Mouse (Mus musculus) hindbrain, embryonic 15.5 days (tissue): ENCODE data around the gene Lyrm9. TPM values are rescaled to one million over a fixed set of nuclear protein-coding genes. Genes with fewer than 3 reads are reported as not detected.

Experiments used
- polyA plus RNA-seq: library from polyadenylated mRNA; unstranded; fragments of >200 nt; fragmentation: Nextera tagmentation; extraction: Ambion mirVana; gene quantifications from 2 replicates; pipeline ENCODE4 v1.2.1, GENCODE M21; 2015

The Lyrm9 gene
- polyA plus RNA-seq, 1 experiment from 2014 or later = 39.2 TPM

Other genes starting within 250 kb of the Lyrm9 start
- gene Nlk, start 129.2 kb upstream of the Lyrm9 start, polyA plus RNA-seq = 22.4 and 24.0 TPM in 2 replicates
- gene Ccnq, start 74.9 kb upstream of the Lyrm9 start, polyA plus RNA-seq = 28.0 and 28.4 TPM in 2 replicates
- gene Nos2, start 94.2 kb downstream of the Lyrm9 start, polyA plus RNA-seq = 1.1 and 1.6 TPM in 2 replicates
- 13.4 and 17.0 TPM in 2 replicates for gene Lgals9, start 158.4 kb downstream of the Lyrm9 start, polyA plus RNA-seq